Mouse (Mus musculus): ENCODE data around the gene Slc40a1. TPM values are rescaled to one million over a fixed set of nuclear protein-coding genes. Genes with fewer than 3 reads are reported as not detected.

The Slc40a1 gene
- polyA plus RNA-seq (2012; rRNA removed), result 10.9 and 11.9 TPM in 2 replicates

DNA sequence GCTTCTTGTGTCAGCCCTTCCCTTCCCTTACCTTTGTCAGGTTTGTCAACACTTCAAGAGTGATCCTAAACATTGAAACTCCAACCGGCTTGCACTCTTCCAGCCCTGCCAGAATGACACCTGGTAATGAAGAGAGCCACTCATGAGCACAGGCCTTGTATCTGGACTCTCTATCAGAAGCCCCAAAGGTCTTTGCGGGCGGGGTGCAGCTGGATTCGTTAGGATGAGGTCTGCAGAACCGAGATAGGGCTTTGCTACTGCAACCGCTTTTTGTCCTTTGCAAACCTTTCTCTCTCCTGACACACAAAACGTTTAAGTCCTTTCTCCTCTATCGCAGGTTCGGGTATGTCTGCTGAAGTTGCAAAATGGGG lies at the start of gene Slc40a1:
Gene Slc40a1, minus strand, starts transcription at position 131 of the 371 bp plus-strand sequence.
- peak within 1 kb of the TSS; percentile 53 for H3K4me3 ChIP-seq (ENCODE audit: insufficient read depth, low read length)
- H3K4me1 ChIP-seq (ENCODE audit: control insufficient read depth, insufficient read depth, low read length), result 0 out of 2 replicates have a peak, but pooled peaks cover 1% of the 10 kb centered on the region
- TF ChIP-seq POLR2A (IDR thresholded peaks at IDR 0.05; ENCODE audit: extremely low read depth, insufficient read depth, low read length), result no peak
- no peak for TF ChIP-seq CTCF (IDR thresholded peaks at IDR 0.05; ENCODE audit: extremely low read depth, insufficient read depth, low read length)
- peak within 1 kb of the TSS; percentile 75 for H3K27ac ChIP-seq (ENCODE audit: insufficient read depth, low read length)

DNA sequence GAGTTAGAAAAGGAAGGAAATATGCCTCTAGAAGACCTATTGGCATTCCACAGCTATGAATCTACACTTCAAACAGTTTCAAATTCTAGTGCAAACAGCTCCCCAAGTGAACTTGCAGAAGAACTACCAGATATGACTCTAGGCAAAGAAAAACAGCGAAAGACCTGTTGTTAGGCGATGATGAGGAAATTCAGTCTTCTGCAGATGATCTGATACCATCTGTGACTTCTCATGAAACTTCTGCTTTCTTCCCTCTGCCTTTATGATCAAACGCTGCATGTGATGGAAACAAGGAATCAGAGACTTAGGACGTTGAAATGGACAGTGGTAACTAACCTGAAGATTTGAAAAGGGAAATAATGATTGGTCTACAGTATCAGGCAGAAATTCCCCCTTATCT lies 45.0 kb upstream of the Slc40a1 start:
- Histone ChIP-seq H3K4me3 (ENCODE audit: insufficient read depth, low read length) (no peak overlapping the region), H3K27ac (ENCODE audit: insufficient read depth, low read length) (no peak overlapping the region), H3K4me1 (ENCODE audit: control insufficient read depth, insufficient read depth, low read length) (no peaks in the 10 kb centered on the region)
- TF ChIP-seq CTCF (IDR thresholded peaks at IDR 0.05; ENCODE audit: extremely low read depth, insufficient read depth, low read length), result no peak
- no peak for TF ChIP-seq POLR2A (IDR thresholded peaks at IDR 0.05; ENCODE audit: extremely low read depth, insufficient read depth, low read length)

DNA sequence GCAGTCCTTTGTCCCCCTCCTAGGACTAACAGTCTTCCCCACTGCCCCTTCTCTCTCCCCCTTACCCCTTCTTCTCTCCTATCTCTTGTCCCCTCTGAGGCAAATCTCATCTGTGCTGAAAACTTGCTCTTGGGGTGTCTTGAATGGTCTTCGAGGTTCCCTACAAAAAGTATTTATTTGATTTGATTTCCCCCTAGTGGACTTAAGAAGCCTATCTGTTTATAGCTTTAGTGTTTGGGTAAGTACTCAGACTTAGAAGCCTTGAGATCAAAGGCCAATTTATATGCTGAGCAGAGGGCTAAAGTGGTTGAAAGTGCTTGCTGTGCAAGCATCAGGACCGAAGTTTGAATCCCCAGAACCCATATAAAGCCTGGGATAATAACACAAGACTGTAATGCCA lies 22.7 kb upstream of the Slc40a1 start:
- Histone ChIP-seq H3K27ac (ENCODE audit: insufficient read depth, low read length) (no peak overlapping the region), H3K4me1 (ENCODE audit: control insufficient read depth, insufficient read depth, low read length) (no peaks in the 10 kb centered on the region), H3K4me3 (ENCODE audit: insufficient read depth, low read length) (no peak overlapping the region)
- TF ChIP-seq POLR2A (IDR thresholded peaks at IDR 0.05; ENCODE audit: extremely low read depth, insufficient read depth, low read length) (no peak), CTCF (IDR thresholded peaks at IDR 0.05; ENCODE audit: extremely low read depth, insufficient read depth, low read length) (no peak)

DNA sequence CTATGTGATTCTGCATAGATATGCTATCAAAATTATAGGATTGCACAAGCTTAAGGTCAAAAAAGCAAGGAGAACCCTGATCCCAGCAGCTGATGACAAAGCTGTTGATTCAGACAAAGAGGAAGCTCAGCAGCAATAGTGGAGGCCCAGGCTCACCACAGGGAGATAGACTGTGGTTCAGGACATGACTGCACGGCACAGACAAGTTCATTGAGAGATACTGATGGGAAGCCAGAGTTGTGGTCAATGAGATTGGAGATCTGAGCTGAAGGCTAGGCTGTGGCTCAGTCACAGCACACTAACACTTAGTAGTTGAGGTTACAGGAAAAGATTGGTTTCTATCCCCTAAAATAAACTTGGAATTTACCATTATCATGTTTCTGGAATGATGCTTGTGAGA lies 21.5 kb upstream of the Slc40a1 start:
- no peaks in the 10 kb centered on the region for H3K4me1 ChIP-seq (ENCODE audit: control insufficient read depth, insufficient read depth, low read length)
- no peak overlapping the region for H3K27ac ChIP-seq (ENCODE audit: insufficient read depth, low read length)
- TF ChIP-seq POLR2A (IDR thresholded peaks at IDR 0.05; ENCODE audit: extremely low read depth, insufficient read depth, low read length), result no peak
- no peak for TF ChIP-seq CTCF (IDR thresholded peaks at IDR 0.05; ENCODE audit: extremely low read depth, insufficient read depth, low read length)
- no peak overlapping the region for H3K4me3 ChIP-seq (ENCODE audit: insufficient read depth, low read length)

DNA sequence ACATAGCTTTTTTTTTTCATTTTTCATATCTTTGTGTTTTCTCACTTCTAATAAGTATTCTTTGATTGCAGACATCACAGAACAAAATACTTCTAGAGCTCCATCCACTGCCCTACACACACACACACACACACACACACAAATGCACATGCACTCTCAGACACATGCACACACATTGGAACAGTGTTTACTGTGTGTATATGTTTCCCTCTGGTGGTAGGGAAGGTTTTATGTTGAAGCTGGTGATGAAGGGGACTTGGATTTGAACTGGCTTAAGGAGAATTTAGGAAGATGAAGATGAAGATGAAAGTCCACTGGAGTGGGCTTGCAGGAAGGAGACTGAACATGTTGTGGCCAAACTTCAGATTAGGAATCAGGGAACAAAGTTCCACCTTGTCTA lies 4.8 kb upstream of the Slc40a1 start:
- no peak for TF ChIP-seq POLR2A (IDR thresholded peaks at IDR 0.05; ENCODE audit: extremely low read depth, insufficient read depth, low read length)
- TF ChIP-seq CTCF (IDR thresholded peaks at IDR 0.05; ENCODE audit: extremely low read depth, insufficient read depth, low read length), result no peak
- H3K4me1 ChIP-seq (ENCODE audit: control insufficient read depth, insufficient read depth, low read length), result 0 out of 2 replicates have a peak, but pooled peaks cover 1% of the 10 kb centered on the region
- no peak overlapping the region for H3K4me3 ChIP-seq (ENCODE audit: insufficient read depth, low read length)
- H3K27ac ChIP-seq (ENCODE audit: insufficient read depth, low read length), result no peak overlapping the region

DNA sequence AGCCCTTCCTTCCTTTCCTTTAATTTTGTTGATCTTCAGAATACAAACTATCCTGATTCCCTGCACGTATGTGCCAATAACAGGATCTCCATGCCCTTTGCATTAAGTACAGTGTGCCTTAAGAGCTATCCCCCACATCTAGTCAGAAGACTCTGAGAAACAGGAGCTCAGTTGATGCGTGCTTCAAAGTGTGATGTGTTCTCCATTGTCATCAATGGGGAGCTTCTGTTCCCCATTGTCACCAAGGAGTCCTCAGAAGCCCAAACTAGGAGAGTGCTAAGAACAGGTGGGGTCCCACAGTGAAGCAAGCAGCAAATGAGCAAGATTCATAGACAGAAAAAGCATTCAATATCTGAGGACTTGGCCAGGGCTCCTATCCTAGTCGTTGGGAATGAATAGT lies 588 bp upstream of the Slc40a1 start:
- H3K4me1 ChIP-seq (ENCODE audit: control insufficient read depth, insufficient read depth, low read length), result 0 out of 2 replicates have a peak, but pooled peaks cover 1% of the 10 kb centered on the region
- H3K27ac ChIP-seq (ENCODE audit: insufficient read depth, low read length), result no peak overlapping the region
- no peak overlapping the region for H3K4me3 ChIP-seq (ENCODE audit: insufficient read depth, low read length)
- TF ChIP-seq POLR2A (IDR thresholded peaks at IDR 0.05; ENCODE audit: extremely low read depth, insufficient read depth, low read length) (no peak), CTCF (IDR thresholded peaks at IDR 0.05; ENCODE audit: extremely low read depth, insufficient read depth, low read length) (no peak)

DNA sequence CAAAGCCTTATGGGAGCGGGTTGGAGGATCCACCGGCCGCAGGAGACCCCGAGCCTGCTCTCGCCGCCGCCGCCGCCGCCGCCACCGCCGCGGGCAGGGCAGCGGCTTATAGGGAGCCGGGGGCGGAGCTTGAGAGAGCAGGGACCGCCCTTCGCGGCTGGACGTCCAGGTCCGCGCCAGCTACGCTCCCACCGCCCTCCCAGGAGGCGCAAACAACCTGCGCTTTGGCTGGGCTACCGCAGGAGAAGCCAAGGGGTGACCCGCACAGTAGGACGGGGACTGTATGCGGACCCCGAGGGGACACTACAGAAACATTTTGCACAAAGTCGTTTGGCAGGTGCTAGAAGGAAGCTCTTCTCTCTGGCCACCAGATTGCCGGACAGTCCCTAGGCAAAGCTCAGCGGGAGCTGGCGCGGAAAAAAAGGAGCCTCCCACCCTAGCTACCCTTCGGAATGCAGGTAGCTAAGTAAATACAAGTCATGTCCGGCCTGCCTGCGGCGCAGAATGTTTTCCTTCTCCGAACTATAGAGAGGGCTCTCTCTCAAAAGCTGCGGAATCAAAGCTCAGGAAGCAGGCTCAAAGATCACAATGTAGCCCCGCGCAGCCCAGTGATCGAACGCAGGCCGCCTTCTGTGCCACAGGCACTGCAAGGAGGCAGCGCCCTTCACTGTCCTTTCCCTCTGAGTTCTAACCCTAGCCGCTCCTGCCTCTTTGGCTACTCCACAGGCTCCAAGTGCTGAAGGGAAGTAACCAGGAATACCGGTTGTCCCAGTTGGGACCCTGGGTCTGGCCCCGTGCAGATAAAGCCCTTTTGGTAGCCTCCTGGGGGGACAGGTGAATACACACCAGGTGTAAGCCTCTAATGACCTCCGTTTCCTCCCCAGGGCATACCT lies 577 bp downstream of the Slc40a1 start:
- no peak for TF ChIP-seq CTCF (IDR thresholded peaks at IDR 0.05; ENCODE audit: extremely low read depth, insufficient read depth, low read length)
- TF ChIP-seq POLR2A (IDR thresholded peaks at IDR 0.05; ENCODE audit: extremely low read depth, insufficient read depth, low read length), result peak; percentile 56; the same call in 1 of the 2 replicates
- Histone ChIP-seq H3K27ac (ENCODE audit: insufficient read depth, low read length) (peak overlapping the region; percentile 75), H3K4me1 (ENCODE audit: control insufficient read depth, insufficient read depth, low read length) (0 out of 2 replicates have a peak, but pooled peaks cover 1% of the 10 kb centered on the region), H3K4me3 (ENCODE audit: insufficient read depth, low read length) (peak overlapping the region; percentile 53)

DNA sequence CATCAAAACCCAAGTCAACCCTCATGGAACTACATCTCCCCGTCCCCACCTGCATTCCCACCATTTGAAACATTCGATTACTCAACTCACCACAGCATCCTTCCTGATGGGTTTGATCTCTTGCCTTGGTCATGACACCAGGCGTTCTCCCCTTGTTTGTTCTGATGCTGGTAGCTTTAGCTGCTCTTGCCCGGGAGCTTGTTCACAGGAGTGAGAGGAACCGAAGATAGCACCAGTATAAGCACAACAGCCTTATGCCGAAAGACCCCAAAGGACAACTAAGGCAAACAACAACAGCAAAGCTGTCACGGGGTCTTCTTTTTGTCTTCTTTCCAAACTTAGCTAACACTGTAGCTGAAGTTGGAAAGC lies 1.2 kb downstream of the Slc40a1 start:
- 0 out of 2 replicates have a peak overlapping the region, but pooled peaks have one; percentile 41 for H3K27ac ChIP-seq (ENCODE audit: insufficient read depth, low read length)
- TF ChIP-seq POLR2A (IDR thresholded peaks at IDR 0.05; ENCODE audit: extremely low read depth, insufficient read depth, low read length) (no peak), CTCF (IDR thresholded peaks at IDR 0.05; ENCODE audit: extremely low read depth, insufficient read depth, low read length) (no peak)
- H3K4me3 ChIP-seq (ENCODE audit: insufficient read depth, low read length), result peak overlapping the region; percentile 53
- H3K4me1 ChIP-seq (ENCODE audit: control insufficient read depth, insufficient read depth, low read length), result 0 out of 2 replicates have a peak, but pooled peaks cover 1% of the 10 kb centered on the region

DNA sequence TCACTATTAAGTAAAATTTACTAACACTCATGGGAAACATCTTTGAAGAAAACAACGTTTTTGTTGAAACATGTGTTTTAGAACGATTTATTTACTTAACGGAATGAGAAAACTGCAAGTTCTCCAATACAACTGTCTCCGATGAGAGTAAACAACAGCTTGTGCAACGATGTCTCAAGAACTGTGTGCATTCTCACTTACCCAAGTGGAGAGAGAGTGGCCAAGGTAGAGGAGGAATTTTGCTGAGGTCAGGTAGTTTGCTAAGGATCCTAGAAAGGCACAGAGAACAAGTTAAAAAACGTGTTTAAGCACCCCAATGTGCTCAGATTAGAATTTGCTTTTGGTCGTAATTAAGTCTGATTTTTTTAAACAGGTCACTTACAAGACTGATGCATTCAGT lies 1.8 kb downstream of the Slc40a1 start:
- TF ChIP-seq CTCF (IDR thresholded peaks at IDR 0.05; ENCODE audit: extremely low read depth, insufficient read depth, low read length), result no peak
- TF ChIP-seq POLR2A (IDR thresholded peaks at IDR 0.05; ENCODE audit: extremely low read depth, insufficient read depth, low read length), result no peak
- 0 out of 2 replicates have a peak, but pooled peaks cover 1% of the 10 kb centered on the region for H3K4me1 ChIP-seq (ENCODE audit: control insufficient read depth, insufficient read depth, low read length)
- H3K4me3 ChIP-seq (ENCODE audit: insufficient read depth, low read length), result peak overlapping the region; percentile 42
- no peak overlapping the region for H3K27ac ChIP-seq (ENCODE audit: insufficient read depth, low read length)

DNA sequence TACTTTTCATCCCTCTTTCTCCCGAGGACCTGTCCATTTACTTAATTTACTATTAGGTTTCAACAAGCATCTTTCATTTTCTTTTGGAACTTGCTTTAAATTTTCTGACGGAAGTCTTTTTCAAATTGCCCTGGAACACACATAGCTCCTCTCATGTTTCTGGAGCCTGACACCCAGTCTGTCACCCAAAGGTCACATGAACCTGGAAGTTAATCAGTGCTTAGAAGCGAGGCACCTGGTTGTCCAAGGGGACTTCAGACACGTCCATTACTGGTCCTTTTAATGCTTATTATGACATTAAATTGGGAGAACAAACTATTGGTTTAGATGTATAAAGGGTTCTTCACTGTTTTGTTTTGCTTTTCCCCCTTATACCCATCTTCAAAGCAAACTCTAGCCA lies 3.0 kb downstream of the Slc40a1 start:
- no peak overlapping the region for H3K4me3 ChIP-seq (ENCODE audit: insufficient read depth, low read length)

More for the DNA sequence above, 3.0 kb downstream of the Slc40a1 start:
- H3K27ac ChIP-seq (ENCODE audit: insufficient read depth, low read length), result no peak overlapping the region
- 0 out of 2 replicates have a peak, but pooled peaks cover 1% of the 10 kb centered on the region for H3K4me1 ChIP-seq (ENCODE audit: control insufficient read depth, insufficient read depth, low read length)
- no peak for TF ChIP-seq POLR2A (IDR thresholded peaks at IDR 0.05; ENCODE audit: extremely low read depth, insufficient read depth, low read length)

Measured in cortical plate, adult 2 months (tissue).